Mouse (Mus musculus) liver, adult (tissue): ENCODE data around the gene Rnf150.

ENCODE experiments used
- GATA4 ChIP-seq: IDR thresholded peaks from 2 replicates; pipeline ENCODE4 v1.6.1; 2014; ENCODE audit warnings: mild to moderate bottlenecking, low read length; ENCODE audit not compliant: insufficient replicate concordance

Rnf150 gene

GRCm38 (mm10) chr8:82870840-82871490 lies 7.8 kb downstream of the Rnf150 start:
- TF ChIP-seq GATA4 = no peak

DNA sequence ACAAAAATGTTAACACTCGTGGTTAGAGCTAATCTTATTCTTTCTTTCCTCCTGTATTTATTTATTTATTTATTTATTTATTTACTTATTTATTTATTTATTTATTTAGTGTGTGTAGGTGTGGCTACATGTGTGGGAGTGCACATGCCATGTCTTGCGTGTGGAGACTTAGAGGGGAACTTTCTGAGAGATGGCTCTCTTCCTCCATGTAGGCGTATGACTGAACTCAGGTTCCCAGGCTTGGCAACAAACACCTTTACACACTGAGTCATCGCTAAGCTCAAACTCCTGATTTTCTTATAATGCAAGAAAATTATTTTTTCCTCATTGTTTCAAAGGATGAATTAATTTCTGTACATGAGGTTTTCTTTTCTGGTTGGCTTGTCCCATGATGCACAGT lies 8.8 kb downstream of the Rnf150 start:
- TF ChIP-seq GATA4 = no peak

DNA sequence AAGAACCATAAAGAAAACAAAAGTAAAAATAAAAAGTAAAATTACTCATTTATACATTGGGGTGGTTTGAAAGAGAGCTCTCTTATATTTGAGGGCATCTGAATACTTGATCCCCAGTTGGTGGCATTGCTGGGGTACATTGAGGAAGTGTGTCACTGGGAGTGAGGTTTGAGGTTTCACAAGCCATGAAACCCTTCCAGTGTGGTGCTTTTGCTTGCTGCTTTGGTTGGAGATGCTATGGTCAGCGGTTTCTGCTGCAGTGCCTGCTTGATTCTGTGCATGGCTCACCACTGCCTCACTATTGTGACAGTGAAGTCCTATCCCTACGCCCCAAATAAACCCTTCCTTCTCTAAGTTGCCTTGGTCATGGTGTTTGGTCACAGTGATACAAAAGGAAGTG lies 10.9 kb downstream of the Rnf150 start:
- no peak for TF ChIP-seq GATA4

GRCm38 (mm10) chr8:82875135-82875534 lies 12.0 kb downstream of the Rnf150 start:
- no peak for TF ChIP-seq GATA4

GRCm38 (mm10) chr8:82884480-82884879 lies 21.3 kb downstream of the Rnf150 start:
- no peak for TF ChIP-seq GATA4

DNA sequence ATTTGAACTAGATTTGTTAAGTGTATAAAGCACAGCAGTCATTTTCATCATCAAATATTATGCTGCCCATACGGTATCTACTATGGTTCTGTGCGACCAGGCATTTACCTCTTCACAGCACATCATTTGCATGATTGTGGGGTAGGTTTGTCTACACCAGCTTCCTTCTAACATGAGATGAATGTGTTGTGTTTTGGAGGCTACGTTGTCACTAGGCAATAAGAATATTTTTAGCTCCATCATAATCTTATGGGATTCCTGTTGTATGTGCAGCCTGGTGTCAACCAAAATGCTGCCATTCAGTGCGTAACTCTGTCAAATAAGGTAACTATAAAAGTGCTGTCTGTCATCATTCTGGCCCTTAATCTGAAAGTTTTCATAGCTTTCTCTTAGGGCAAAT lies 24.1 kb downstream of the Rnf150 start:
- TF ChIP-seq GATA4 = no peak

DNA sequence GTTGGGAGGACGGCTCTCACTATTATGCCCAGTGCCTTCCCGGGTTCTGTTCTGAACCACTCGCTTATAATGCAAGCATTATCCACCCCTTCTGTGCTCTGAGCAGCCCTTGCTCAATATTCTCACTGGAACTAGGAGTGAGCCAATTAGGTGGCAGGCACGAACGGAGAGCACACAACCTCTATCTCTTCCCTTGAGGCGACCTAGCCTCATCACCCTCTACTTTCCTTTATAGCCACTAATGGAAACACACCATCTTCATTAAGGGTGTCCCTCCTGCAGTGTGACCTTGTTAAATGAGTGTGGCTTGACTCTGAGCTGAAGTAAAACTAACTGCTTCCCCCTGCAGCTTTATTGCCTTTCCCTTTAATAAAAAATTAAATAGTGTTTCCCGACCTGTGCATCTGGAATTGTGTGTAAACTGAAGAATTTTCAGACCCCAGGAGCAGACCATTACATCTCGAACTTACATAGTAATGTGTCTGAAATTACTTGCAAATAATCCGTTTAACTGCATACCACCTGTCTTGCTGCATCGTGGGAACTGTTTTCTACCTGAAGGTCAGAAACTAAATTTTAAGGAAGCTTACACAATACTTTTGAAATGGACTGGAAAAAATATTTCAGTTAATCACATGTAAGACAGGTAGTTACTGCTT lies 26.0 kb downstream of the Rnf150 start:
- no peak for TF ChIP-seq GATA4

DNA sequence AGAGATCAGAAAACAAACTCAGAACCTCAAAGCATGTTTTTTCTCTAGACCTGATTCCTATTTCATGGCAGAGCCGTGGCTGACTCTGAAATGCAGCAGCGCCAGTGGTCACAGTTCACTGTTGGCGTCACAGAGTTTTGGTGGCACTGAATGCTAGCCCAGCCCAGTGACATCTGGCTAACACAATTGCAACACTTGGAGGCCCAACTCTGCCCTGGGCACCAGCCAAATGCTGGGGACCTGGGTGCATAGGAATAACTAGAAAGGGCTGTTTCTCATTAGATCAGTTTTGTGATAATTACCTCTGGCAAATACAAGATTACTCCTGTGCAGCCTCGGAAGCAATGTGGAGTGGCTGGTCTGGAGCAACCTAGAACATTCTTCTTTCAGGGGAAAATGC lies 31.9 kb downstream of the Rnf150 start:
- TF ChIP-seq GATA4 = no peak

DNA sequence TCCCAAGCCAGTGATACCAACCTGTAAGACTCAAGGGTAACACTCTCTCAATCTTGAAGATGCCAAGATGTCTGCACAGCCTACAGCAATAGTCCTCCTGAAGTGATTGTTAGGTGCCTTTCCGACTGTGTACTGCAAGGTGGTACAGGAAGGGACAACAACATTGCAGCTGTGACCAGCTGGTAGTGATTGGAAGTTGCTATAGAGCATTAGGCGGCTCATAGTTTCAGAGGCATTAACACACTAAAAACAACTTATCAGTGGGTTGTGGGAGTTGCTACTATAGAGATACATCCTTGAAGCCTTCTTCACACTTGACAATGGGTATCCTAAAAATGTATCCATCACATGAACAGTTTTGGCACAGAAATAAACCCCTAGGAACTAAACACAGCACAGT lies 33.6 kb downstream of the Rnf150 start:
- TF ChIP-seq GATA4 = no peak

DNA sequence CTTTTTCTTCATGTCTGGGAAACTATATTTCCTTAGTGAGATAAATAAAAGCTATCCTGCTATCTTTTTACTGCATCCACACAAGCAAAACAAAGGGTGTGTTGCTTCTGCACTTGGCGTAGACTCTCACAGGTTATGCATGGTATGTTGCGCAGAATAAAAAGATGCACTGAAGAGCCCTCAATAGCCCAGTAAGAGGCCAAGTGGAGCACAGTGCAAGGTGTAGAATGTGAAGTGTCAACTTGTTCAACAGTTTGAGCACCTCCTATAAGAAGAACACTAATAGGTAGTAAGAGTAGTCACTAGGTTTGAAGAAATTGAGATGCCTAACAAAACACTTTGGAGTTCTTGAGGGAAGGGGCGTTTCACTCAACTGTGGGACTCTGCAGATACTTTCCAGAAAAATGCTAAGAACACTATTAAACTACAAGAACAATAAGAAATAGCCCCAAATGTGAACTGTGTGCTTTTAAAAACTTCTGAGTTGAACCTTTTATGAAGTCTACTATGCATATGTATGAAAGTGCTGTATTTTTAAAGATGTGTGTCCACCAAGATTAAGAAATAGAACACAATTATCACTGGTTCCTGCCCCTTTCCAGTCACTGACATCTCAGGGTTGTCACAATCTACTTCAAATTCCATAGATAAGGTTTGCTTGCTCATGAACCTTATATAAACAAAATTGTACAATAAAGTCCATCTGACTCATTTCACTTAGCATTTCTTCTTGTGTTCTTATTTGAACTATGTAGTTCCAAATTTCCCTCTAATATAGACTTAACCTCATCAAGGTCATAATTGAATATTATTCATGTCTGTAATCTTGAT lies 34.7 kb downstream of the Rnf150 start:
- TF ChIP-seq GATA4 = no peak

DNA sequence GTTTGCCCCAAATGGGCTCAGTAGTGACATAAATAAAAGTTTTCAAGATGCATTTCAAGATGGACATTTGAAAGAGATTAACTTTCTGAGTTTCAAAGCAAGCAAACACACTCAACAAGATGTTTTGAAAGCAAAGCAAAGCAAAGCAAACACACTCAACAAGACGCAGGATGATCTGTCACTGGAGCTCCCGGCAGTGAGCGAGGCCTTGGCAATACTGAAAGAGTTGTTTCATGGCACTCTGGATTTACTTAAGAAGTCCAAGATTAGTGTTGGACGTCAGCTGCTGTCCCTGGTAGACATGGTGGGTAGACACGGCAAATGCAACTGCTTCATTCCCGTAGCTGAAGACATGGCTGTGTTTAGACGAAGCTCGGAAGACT lies 35.3 kb downstream of the Rnf150 start:
- no peak for TF ChIP-seq GATA4

DNA sequence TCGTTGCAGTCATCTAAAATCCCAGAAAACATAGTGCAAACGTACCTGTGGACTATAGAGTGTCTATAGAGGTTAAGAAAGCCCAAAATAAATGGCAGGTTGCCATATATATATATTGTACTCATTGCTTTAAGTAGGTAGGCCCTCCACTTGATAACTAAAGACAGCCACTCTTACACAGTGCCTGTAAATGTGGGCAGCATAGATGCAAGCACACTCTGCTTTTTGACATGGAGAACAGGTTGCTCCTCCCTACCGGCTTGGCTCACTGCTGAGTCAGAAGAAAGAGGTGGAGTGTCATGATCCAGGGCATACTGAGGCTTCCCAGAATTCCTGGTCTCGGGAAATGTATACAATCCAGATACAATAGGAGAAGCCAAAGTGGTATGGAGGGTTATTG lies 37.8 kb downstream of the Rnf150 start:
- TF ChIP-seq GATA4 = no peak

GRCm38 (mm10) chr8:82901549-82902138 lies 38.5 kb downstream of the Rnf150 start:
- no peak for TF ChIP-seq GATA4

- no peak for TF ChIP-seq GATA4
Measured at GRCm38 (mm10) chr8:82903497-82903896, 40.3 kb downstream of the Rnf150 start.

GRCm38 (mm10) chr8:82907271-82907670 lies 44.1 kb downstream of the Rnf150 start:
- no peak for TF ChIP-seq GATA4

DNA sequence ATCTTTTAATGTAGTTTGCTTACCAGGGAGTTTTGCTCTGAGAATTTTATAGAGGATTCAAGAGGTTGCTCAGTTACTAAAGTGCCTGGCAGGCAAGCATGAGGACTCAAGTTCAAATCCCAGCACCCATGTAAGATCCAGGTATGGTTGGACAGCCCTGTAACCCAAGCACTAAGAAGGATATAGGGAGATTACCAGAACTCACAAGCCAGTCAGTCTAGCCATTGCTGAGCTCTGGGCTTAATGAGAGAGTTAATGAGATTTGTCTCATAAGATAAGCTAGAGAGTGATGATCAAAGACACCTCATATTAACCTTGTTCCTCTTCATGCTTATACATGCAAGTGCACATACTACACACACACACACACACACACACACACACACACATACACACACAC lies 48.3 kb downstream of the Rnf150 start:
- no peak for TF ChIP-seq GATA4
